Mouse (Mus musculus) intestine, embryonic 16.5 days (tissue): ENCODE data around the gene Rsrc1. TPM values are rescaled to one million over a fixed set of nuclear protein-coding genes. Genes with fewer than 3 reads are reported as not detected.

Experiments used
- ATAC-seq: fragments of 200-750 bp; cut with Nextera tagmentation; 2 replicates; pipeline ENCODE4 v1.8.0; 2017; ENCODE audit warnings: moderate TSS enrichment, moderate library complexity
- H3K27ac ChIP-seq: fragments of 300-500 bp; sonication (generic); 2 replicates; pipeline ENCODE4 v1.5.1; 2014; ENCODE audit warnings: mild to moderate bottlenecking, low read length
- H3K27me3 ChIP-seq: fragments of 300-500 bp; sonication (generic); replicated peaks from 2 replicates; pipeline ENCODE4 v1.6.1; 2014; ENCODE audit warnings: low read length, control low read depth, mixed read lengths; ENCODE audit not compliant: control insufficient read depth, insufficient read depth
- H3K36me3 ChIP-seq: fragments of 300-500 bp; sonication (generic); 2 replicates; pipeline ENCODE4 v1.6.1; 2014; ENCODE audit warnings: low read length, control low read depth; ENCODE audit not compliant: control insufficient read depth, insufficient read depth
- H3K4me1 ChIP-seq: fragments of 300-500 bp; sonication (generic); 2 replicates; pipeline ENCODE4 v1.6.1; 2014; ENCODE audit warnings: low read length, control low read depth, mixed read lengths; ENCODE audit not compliant: control insufficient read depth, insufficient read depth
- H3K4me2 ChIP-seq: fragments of 300-500 bp; sonication (generic); 2 replicates; pipeline ENCODE4 v1.6.1; 2014; ENCODE audit warnings: low read depth, low read length, control low read depth
- H3K4me3 ChIP-seq: fragments of 300-500 bp; sonication (generic); 2 replicates; pipeline ENCODE4 v1.5.1; 2014; ENCODE audit warnings: mild to moderate bottlenecking, low read length
- H3K9ac ChIP-seq: fragments of 300-500 bp; sonication (generic); 2 replicates; pipeline ENCODE4 v1.6.1; 2014; ENCODE audit warnings: low read depth, low read length
- H3K9me3 ChIP-seq: fragments of 300-500 bp; sonication (generic); 2 replicates; pipeline ENCODE4 v1.6.1; 2016; ENCODE audit warnings: low read length, control low read depth; ENCODE audit not compliant: control insufficient read depth
- WGBS: fragments of 180-500 bp; shearing (Covaris S2); extraction: QIAGEN DNeasy Blood & Tissue Kit; methylation state at CpG from one replicate; pipeline ENCODE4 v1.1.7; 2014; 5-methylcytosine and 5-hydroxymethylcytosine counted together
- polyA plus RNA-seq: library from polyadenylated mRNA; unstranded; fragments of >200 nt; fragmentation: Nextera tagmentation; extraction: Ambion mirVana; gene quantifications from 2 replicates; pipeline ENCODE4 v1.2.1, GENCODE M21; 2015

The Rsrc1 gene
- polyA plus RNA-seq, 1 experiment from 2014 or later, result 21.1 TPM

GRCm38 (mm10) chr3:67373872-67374271 is 392.7 kb downstream of the Rsrc1 start, which contains the start of gene Mlf1:
TSS of gene Mlf1 (plus strand) at chr3:67374097.
- peak within 1 kb of the TSS; percentile 53 for H3K4me3 ChIP-seq
- H3K27me3 ChIP-seq, result 0 out of 2 replicates have a peak, but pooled peaks cover 3% of the 10 kb centered on the region
- no peak within 1 kb of the TSS for H3K27ac ChIP-seq
- no peaks in the 10 kb centered on the region for H3K9me3 ChIP-seq
- no peaks in the 10 kb centered on the region for H3K36me3 ChIP-seq
- under 1% methylated on average over 35 of the region's 35 CpGs for WGBS
- no peaks in the 10 kb centered on the region for H3K4me1 ChIP-seq
- ATAC-seq, result peak; percentile 100
- H3K9ac ChIP-seq, result peak within 1 kb of the TSS; percentile 61
- H3K4me2 ChIP-seq, result peak within 1 kb of the TSS; percentile 91

GRCm38 (mm10) chr3:67374360-67374778 is 393.2 kb downstream of the Rsrc1 start:
- Histone ChIP-seq H3K4me3 (peak overlapping the region; percentile 53), H3K27me3 (0 out of 2 replicates have a peak, but pooled peaks cover 3% of the 10 kb centered on the region), H3K4me1 (no peaks in the 10 kb centered on the region), H3K9ac (peak overlapping the region; percentile 61), H3K36me3 (no peaks in the 10 kb centered on the region), H3K4me2 (peak overlapping the region; percentile 91), H3K27ac (no peak overlapping the region), H3K9me3 (no peaks in the 10 kb centered on the region)
- peak; percentile 43 for ATAC-seq
- 40% methylated on average over 7 of the region's 7 CpGs for WGBS

- H3K9me3 ChIP-seq, result no peaks in the 10 kb centered on the region
- no peaks in the 10 kb centered on the region for H3K4me1 ChIP-seq
- ATAC-seq, result no peak
- H3K27me3 ChIP-seq, result 0 out of 2 replicates have a peak, but pooled peaks cover 3% of the 10 kb centered on the region
- peak within 1 kb of the TSS; percentile 91 for H3K4me2 ChIP-seq
- H3K9ac ChIP-seq, result peak within 1 kb of the TSS; percentile 61
- no peaks in the 10 kb centered on the region for H3K36me3 ChIP-seq
- H3K4me3 ChIP-seq, result peak within 1 kb of the TSS; percentile 53
- no peak within 1 kb of the TSS for H3K27ac ChIP-seq
- WGBS, result 45% methylated on average over 3 of the region's 3 CpGs
These were observed 393.9 kb downstream of the Rsrc1 start, which contains the start of gene Gm17402 for GRCm38 (mm10) chr3:67375063-67375462. TSS of gene Gm17402 (minus strand) at chr3:67375163.

GRCm38 (mm10) chr3:67378215-67378614 is 397.0 kb downstream of the Rsrc1 start:
- Histone ChIP-seq H3K36me3 (no peaks in the 10 kb centered on the region), H3K9ac (no peak overlapping the region), H3K4me1 (no peaks in the 10 kb centered on the region), H3K27me3 (0 out of 2 replicates have a peak, but pooled peaks cover 3% of the 10 kb centered on the region), H3K4me3 (no peak overlapping the region), H3K4me2 (no peak overlapping the region), H3K27ac (no peak overlapping the region), H3K9me3 (no peaks in the 10 kb centered on the region)
- ATAC-seq, result no peak

Other genes starting within 250 kb of the Rsrc1 start
- gene Shox2, start 381 bp downstream of the Rsrc1 start, polyA plus RNA-seq, result 0.12 and 0.16 TPM in 2 replicates